Mouse (Mus musculus) lung, postnatal 0 days (tissue): Measurements from ENCODE around the gene Abcf1. TPM values are rescaled to one million over a fixed set of nuclear protein-coding genes. Genes with fewer than 3 reads are reported as not detected.
"Not testable (repeated sequence)": the region's sequence is repeated elsewhere in the genome, so short reads cannot be mapped to it uniquely, and the experiment has no call there.

Source experiments
- ATAC-seq: fragments of 200-750 bp; cut with Nextera tagmentation; 2 replicates; pipeline ENCODE4 v1.8.0; 2017; ENCODE audit warnings: moderate library complexity
- DNase-seq: peaks from one replicate; pipeline ENCODE4 v3.0.0-alpha.2; 2016; ENCODE audit warnings: low spot score
- H3K27ac ChIP-seq: fragments of 300-500 bp; sonication (generic); 2 replicates; pipeline ENCODE4 v1.5.1; 2014; ENCODE audit warnings: antibody characterized with exemption, mild to moderate bottlenecking, low read length, mixed read lengths
- H3K27me3 ChIP-seq: fragments of 300-500 bp; sonication (generic); replicated peaks from 2 replicates; pipeline ENCODE4 v1.6.1; 2014; ENCODE audit warnings: low read length, mixed read lengths; ENCODE audit not compliant: insufficient read depth
- H3K36me3 ChIP-seq: fragments of 300-500 bp; sonication (generic); 2 replicates; pipeline ENCODE4 v1.6.1; 2014; ENCODE audit warnings: low read length, mixed read lengths; ENCODE audit not compliant: insufficient read depth
- H3K4me1 ChIP-seq: fragments of 300-500 bp; sonication (generic); 2 replicates; pipeline ENCODE4 v1.6.1; 2014; ENCODE audit warnings: antibody characterized with exemption, low read depth, low read length, mixed read lengths; ENCODE audit not compliant: insufficient read depth
- H3K4me2 ChIP-seq: fragments of 300-500 bp; sonication (generic); replicated peaks from 2 replicates; pipeline ENCODE4 v1.6.1; 2014; ENCODE audit warnings: low read depth, mild to moderate bottlenecking, low read length, moderate library complexity, mixed read lengths
- H3K4me3 ChIP-seq: fragments of 300-500 bp; sonication (generic); 2 replicates; pipeline ENCODE4 v1.5.1; 2014; ENCODE audit warnings: low read depth, low read length
- H3K9ac ChIP-seq: fragments of 300-500 bp; sonication (generic); replicated peaks from 2 replicates; pipeline ENCODE4 v1.6.1; 2014; ENCODE audit warnings: low read depth, mild to moderate bottlenecking
- H3K9me3 ChIP-seq: fragments of 300-500 bp; sonication (generic); 2 replicates; pipeline ENCODE4 v1.6.1; 2016; ENCODE audit warnings: low read length, mixed read lengths
- CTCF ChIP-seq: IDR thresholded peaks from 2 replicates; pipeline ENCODE4 v1.5.1; 2016; ENCODE audit warnings: antibody characterized with exemption, mild to moderate bottlenecking
- EP300 ChIP-seq: IDR thresholded peaks from 2 replicates; pipeline ENCODE4 v1.6.1; 2016; ENCODE audit warnings: antibody characterized with exemption, mild to moderate bottlenecking, control low read depth
- WGBS: fragments of 180-500 bp; shearing (Covaris S2); extraction: QIAGEN DNeasy Blood & Tissue Kit; methylation state at CpG from one replicate; pipeline ENCODE4 v1.1.7; 2014; 5-methylcytosine and 5-hydroxymethylcytosine counted together
- polyA plus RNA-seq: library from polyadenylated mRNA; unstranded; fragments of >200 nt; fragmentation: Nextera tagmentation; extraction: Ambion mirVana; gene quantifications from 2 replicates; pipeline ENCODE4 v1.2.1, GENCODE M21; 2015

Gene Abcf1
- polyA plus RNA-seq, 1 experiment from 2014 or later, result 61.2 TPM

- no peak for DNase-seq
- WGBS, result 95% methylated on average over 15 of the region's 15 CpGs
- H3K4me2 ChIP-seq, result no peak overlapping the region
- H3K9me3 ChIP-seq, result no peaks in the 10 kb centered on the region
- H3K36me3 ChIP-seq, result peaks cover 66% of the 10 kb centered on the region
- H3K27me3 ChIP-seq, result no peaks in the 10 kb centered on the region
- TF ChIP-seq CTCF (no peak), EP300 (no peak)
- no peak overlapping the region for H3K4me3 ChIP-seq
- no peak for ATAC-seq
- H3K27ac ChIP-seq, result no peak overlapping the region
- H3K4me1 ChIP-seq, result no peaks in the 10 kb centered on the region
- H3K9ac ChIP-seq, result no peak overlapping the region
These were observed 10.9 kb downstream of the Abcf1 start for GRCm38 (mm10) chr17:35958533-35959223.

DNA sequence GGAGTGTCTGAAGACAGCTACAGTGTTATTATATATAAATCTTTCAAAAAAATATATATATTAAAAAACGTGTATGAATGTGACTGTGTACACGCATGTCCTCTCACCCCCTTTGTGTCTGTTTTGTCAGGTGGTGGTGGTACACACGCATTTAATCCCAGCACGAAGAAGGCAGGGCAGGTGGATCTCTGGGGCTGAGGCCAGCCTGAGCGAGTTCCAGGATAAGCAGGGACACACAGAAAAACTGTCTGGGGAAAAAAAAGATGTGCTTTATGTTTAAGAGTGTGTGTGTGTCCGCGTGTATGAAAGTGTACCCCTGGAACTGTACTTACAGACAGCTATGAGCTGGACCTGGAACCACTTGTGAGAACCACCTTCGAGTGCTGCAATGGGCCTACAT lies 14.9 kb downstream of the Abcf1 start:
- ATAC-seq, result no peak
- 74% methylated on average over 8 of the region's 8 CpGs for WGBS

GRCm38 (mm10) chr17:35952559-35952958 lies 17.0 kb downstream of the Abcf1 start:
- not testable (repeated sequence) for H3K27me3 ChIP-seq, DNase-seq, H3K27ac ChIP-seq, H3K4me3 ChIP-seq, H3K9me3 ChIP-seq, H3K4me2 ChIP-seq, H3K9ac ChIP-seq, ATAC-seq, H3K4me1 ChIP-seq
- peaks cover 16% of the 10 kb centered on the region for H3K36me3 ChIP-seq
- WGBS, result 82% methylated on average over 2 of the region's 3 CpGs

More for the DNA sequence above, 14.9 kb downstream of the Abcf1 start:
- Histone ChIP-seq H3K9ac (no peak overlapping the region), H3K36me3 (peaks cover 35% of the 10 kb centered on the region), H3K4me3 (no peak overlapping the region), H3K27me3 (no peaks in the 10 kb centered on the region), H3K9me3 (no peaks in the 10 kb centered on the region), H3K4me2 (no peak overlapping the region), H3K27ac (no peak overlapping the region), H3K4me1 (no peaks in the 10 kb centered on the region)
- no peak for DNase-seq
- TF ChIP-seq EP300, result no peak
- no peak for TF ChIP-seq CTCF

GRCm38 (mm10) chr17:35950946-35951345 lies 18.6 kb downstream of the Abcf1 start:
- H3K9me3 ChIP-seq, H3K4me2 ChIP-seq, H3K27me3 ChIP-seq, ATAC-seq, H3K36me3 ChIP-seq, DNase-seq, H3K9ac ChIP-seq, H3K4me3 ChIP-seq, H3K4me1 ChIP-seq, H3K27ac ChIP-seq: not testable (repeated sequence)

DNA sequence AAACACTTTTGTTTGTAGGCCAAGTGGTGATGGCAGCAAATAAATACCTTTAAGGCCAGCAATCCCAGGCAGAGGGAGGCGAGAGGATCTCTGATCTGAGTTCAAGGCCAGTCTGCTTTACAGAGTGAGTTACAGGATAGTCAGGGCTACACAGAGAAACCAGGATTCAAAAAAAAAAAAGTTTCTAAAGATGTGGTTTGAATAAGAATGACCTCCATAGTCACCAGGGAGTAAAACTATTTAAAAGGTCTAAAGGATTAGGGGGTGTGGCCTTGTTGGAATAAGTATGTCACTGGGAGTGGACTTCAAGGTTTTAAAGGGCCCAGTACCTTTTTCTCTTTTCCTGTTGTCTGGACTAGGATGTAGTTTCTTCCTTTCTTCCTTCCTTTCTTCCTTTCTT lies 29.6 kb downstream of the Abcf1 start:
- TF ChIP-seq EP300 (no peak), CTCF (no peak)
- H3K9me3 ChIP-seq, result no peaks in the 10 kb centered on the region
- DNase-seq (no peak), ATAC-seq (no peak)
- no peak overlapping the region for H3K4me2 ChIP-seq
- no peak overlapping the region for H3K27ac ChIP-seq
- H3K36me3 ChIP-seq, result no peaks in the 10 kb centered on the region
- no peak overlapping the region for H3K9ac ChIP-seq
- no peaks in the 10 kb centered on the region for H3K27me3 ChIP-seq
- no peak overlapping the region for H3K4me3 ChIP-seq
- H3K4me1 ChIP-seq, result no peaks in the 10 kb centered on the region
- 52% methylated on average over 1 of the region's 1 CpGs for WGBS

GRCm38 (mm10) chr17:35939108-35939507 lies 30.5 kb downstream of the Abcf1 start:
- H3K27ac ChIP-seq, result no peak overlapping the region
- H3K27me3 ChIP-seq, result no peaks in the 10 kb centered on the region
- H3K4me1 ChIP-seq, result no peaks in the 10 kb centered on the region
- no peak overlapping the region for H3K4me3 ChIP-seq
- no peaks in the 10 kb centered on the region for H3K9me3 ChIP-seq
- no peaks in the 10 kb centered on the region for H3K36me3 ChIP-seq
- ATAC-seq (no peak), DNase-seq (no peak)
- no peak for TF ChIP-seq CTCF
- TF ChIP-seq EP300, result no peak
- no peak overlapping the region for H3K9ac ChIP-seq
- WGBS, result 17% methylated on average over 2 of the region's 2 CpGs
- no peak overlapping the region for H3K4me2 ChIP-seq
